Mouse (Mus musculus) left cerebral cortex, adult 18-20 months (tissue): ENCODE results near the gene Cmklr1. TPM values are rescaled to one million over a fixed set of nuclear protein-coding genes. Genes with fewer than 3 reads are reported as not detected.

ENCODE experiments used
- DNase-seq, 2 experiments: peaks; one replicate each; pipeline ENCODE4 v3.0.0; 2021 to 2022; ENCODE audit warnings: low spot score in 2 of 2, mixed read lengths in 1 of 2
- total RNA-seq, 2 experiments: library from RNA; stranded (reverse); gene quantifications; 2 replicates each; pipeline ENCODE4 v1.2.3; 2021

Gene Cmklr1
- total RNA-seq, 2 experiments from 2014 or later = 4.6 to 5.5 TPM

DNA sequence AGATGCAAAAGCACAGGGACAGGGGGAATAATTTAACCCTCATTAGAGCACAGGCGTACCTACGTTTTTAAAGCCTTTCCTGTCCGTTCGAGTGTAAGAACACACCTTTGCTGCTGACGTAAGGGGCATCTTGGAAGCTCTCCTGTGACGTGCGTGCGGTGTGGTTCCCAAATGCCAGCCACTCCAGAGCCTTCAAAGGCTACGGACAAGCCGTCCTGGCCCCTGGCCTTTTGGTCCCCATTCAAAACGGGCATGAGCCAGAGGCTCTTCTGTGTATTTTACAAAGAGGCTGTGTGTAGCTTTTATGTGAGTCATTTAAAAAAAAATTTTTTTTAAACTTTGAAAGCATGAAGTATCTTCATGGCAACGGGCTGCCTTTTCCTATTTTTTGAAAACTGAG, 4.6 kb upstream of the Cmklr1 start:
- DNase-seq = no peak

- DNase-seq = no peak
Observed at GRCm38 (mm10) chr5:113654206-113654605, 4.0 kb upstream of the Cmklr1 start.

DNA sequence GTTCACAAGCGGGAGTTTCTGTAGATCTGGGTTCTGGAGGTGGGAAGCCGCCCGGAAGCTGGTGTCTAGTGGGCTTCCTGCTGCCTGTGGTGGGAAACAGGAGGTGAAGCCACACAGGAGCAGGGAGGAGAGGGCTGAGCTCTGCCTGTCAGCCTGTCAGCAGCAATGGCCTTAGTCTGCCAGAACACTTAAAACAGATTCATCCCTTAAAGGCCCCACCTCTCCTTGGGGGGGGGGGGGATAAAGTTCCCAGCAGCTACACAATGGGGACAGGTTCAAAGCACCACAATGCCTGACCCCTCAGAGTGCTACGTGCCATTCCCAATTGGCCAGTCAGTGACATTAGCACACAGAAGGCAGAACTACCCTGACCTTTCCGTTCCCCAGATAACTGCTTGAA, 2.0 kb upstream of the Cmklr1 start:
- DNase-seq = no peak

GRCm38 (mm10) chr5:113648647-113649211, 1.5 kb downstream of the Cmklr1 start:
- DNase-seq = no peak

DNA sequence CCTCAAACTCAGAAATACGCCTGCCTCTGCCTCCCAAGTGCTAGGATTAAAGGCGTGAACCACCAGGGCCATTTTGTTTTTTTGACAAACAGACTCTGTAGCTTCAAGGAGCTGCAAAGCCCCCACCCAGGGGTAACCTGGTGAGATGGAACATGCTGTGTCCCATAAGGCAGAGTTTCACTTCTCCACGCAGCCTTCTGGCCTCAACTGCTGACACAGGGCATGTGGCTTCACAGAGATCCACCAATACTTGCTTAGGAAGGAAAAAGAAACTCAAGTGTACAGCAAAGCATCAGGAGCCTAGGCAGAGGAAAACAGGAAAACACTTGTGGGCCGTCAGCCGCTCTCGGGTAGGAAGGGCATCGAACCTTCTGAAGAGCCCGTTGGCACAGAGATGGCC, 3.1 kb downstream of the Cmklr1 start:
- DNase-seq = no peak

DNA sequence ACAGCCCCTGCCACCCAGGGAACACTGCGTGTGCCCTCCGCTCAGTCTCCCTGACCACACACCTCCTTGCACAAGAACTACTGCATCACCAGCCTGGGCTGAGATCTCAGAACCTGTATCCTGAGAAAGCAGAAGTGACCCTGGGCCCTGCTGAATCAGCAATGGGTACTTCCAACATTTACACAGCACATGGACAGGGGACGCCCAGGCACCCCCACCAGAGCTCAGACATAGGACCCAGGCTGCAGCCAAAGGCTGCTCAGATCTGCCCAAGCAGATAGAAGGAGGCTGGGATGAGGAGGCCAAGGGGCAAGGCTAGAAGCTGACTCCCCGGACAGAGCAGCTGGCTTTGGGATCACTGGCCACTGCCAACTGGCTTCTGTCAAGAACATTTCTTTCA, 5.7 kb downstream of the Cmklr1 start:
- no peak for DNase-seq

DNA sequence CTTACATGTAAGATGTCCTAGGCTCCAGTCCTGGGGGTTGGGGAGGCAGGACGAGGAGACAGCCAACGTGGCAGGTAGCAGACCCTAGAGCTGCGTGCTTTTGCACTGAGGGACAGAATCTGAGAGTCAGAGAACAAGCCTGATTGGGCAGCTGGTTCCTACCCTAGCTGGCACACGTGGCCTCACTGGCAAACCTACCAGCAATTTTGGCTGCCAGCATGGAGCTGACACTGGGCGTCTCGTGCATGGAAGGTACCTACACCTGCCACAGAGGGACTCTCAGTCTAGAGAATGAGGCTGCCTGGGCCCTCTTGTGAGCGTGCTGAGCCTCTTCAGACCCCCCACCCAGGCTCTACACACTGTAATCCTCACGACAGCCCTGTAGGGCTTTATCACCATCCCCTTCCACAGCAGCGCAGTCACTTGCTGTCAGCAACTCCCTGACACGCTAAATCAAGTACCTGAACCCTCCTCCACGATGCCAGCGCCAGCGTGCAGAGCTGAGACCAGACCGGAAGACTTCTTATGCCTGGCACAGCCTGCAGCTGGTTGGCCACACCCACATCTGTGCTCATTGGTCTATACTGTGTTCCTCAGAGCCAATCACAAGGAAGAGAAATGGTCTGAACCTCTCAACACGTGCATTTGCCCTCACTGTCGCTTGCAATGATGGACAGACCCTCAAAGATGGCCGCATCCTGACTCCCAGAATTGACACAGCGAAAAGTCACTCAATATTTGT, 6.9 kb downstream of the Cmklr1 start:
- peak in 1 of 2 experiments; percentile 44 for DNase-seq

- no peak for DNase-seq
Observed at GRCm38 (mm10) chr5:113641066-113641465, 9.2 kb downstream of the Cmklr1 start.

- no peak for DNase-seq
Observed at GRCm38 (mm10) chr5:113639126-113639525, 11.1 kb downstream of the Cmklr1 start.

GRCm38 (mm10) chr5:113638055-113638454, 12.2 kb downstream of the Cmklr1 start:
- DNase-seq = no peak

DNA sequence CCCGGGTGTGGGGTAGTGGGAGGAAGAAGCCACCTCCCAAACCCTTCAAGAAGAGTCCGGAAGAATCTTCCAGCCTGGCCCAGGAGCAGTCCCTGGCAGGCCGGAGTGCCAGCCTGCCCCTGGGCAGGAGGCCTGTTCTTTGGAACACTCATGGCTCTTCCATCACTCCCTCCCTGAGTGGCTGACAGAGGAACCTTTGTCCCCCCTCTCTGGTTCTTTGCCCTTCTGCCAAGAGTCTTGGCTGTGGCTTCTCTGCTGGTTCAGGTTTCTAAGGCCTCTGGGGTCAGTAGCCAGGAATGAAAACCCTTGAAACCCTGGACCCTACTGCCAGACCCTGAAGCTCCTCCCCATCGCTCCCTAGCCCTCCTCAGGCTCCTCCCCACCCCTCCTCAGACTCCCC, 12.6 kb downstream of the Cmklr1 start:
- no peak for DNase-seq

DNA sequence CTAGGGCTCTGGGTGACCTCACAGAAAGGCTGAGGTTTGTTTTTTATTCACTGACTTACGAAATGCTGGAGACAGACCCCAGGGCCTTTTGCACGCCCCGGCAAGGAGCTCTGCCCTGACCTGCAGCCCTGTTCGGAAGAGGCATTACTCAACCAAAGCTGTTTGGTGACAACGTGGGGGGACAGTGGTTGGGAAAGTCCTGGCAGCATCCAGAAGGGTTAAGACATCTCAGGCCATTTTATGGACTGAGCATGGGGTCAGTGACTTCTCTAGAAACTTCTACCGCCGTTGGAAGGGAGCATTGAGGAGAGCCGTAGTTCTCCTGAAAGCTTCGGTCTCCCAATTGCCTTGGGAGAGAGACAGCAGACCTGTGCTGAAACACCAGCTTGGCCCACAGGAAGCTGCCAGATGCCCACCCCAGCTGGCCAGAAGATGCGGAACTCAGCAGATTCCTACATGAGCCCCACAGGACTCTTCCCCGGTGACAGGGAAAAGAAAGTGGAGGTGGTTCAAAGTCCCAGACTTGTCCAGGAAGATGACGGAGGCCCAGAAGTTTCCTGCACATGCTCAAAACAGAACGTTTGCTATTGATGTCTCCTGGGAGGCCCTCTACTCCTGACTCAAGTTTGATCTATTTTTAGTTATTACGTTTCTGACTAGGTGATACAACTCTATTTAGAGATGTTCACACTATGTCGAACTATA, 14.2 kb downstream of the Cmklr1 start:
- DNase-seq = no peak

DNA sequence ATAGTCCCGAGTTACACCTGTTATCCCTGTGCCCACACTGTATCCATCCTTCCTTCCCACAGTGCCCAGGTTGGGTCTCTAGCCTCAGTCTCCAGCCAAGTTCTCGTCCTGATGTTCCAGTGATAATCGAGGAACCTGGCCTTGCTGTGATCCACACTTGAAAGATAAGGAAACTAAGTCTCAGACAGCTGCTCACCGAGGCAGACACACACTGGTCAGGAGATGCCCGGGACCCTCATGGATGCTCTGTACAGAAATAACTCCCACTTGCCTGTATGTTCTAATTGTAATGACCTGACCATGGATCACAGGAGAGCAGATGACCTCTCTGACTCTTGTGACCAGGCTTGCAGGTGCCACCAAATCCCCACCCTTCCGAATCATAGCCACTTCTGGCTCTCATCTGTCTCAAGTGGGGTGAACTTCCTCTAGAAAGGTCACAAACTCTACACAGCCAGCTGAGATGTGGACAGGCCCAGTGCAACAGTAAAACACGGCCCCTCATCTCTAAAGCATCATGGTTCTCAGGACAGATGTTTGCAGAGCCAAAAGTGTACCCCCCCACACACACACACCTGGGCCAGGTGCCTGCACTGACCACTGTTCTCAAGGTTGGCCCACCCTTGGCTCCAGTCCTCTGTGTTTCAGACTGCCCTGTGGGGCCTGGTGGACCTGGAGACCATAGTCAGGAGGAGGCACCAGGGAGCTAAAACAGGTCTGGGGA, 15.2 kb downstream of the Cmklr1 start:
- DNase-seq = no peak

DNA sequence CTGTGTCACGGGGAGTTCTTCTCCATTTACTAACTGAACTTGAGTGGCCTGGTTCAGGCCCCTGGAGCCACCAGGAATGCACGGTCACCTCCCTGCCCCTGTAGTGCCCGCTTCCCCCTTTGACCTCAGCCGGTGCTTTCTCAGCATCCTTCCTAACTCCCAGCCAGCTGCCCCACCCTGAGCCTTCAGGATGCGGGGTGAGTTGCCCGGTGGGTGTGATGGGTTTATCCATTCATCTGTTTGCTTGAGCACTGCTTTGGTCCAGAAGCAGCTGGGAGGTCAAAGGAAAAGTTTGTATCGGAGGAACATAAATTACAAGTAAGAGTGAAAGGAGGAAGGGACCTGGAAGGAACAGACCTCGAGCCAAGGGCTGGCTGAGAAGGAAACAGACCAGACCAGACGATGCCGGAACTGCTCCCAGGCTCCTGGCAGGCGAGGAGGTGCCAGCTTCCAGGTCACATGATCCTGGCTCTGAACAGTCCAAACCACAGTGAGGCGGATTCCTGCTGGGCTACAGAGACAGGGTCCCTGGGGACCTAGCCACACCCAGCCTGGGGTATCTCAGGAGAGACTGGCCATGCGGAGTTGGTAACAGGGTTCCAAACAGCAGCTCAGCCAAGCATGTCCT, 16.1 kb downstream of the Cmklr1 start:
- DNase-seq = peak; percentile 22 to 29

- DNase-seq = no peak
Observed at GRCm38 (mm10) chr5:113633037-113633714, 17.1 kb downstream of the Cmklr1 start.

- DNase-seq = no peak
Observed at GRCm38 (mm10) chr5:113630116-113630515, 20.1 kb downstream of the Cmklr1 start.

GRCm38 (mm10) chr5:113629248-113629647, 21.0 kb downstream of the Cmklr1 start:
- DNase-seq = no peak

GRCm38 (mm10) chr5:113627820-113628437, 22.3 kb downstream of the Cmklr1 start:
- DNase-seq = peak; percentile 62 to 70

GRCm38 (mm10) chr5:113626991-113627390, 23.2 kb downstream of the Cmklr1 start:
- no peak for DNase-seq

- DNase-seq = no peak
Observed at GRCm38 (mm10) chr5:113626352-113626751, 23.9 kb downstream of the Cmklr1 start.
